Mouse (Mus musculus): ENCODE measurements around the gene Adcy2. TPM values are rescaled to one million over a fixed set of nuclear protein-coding genes. Genes with fewer than 3 reads are reported as not detected.

The Adcy2 gene
- polyA plus RNA-seq, 1 experiment from 2014 or later, result 4.5 TPM

DNA sequence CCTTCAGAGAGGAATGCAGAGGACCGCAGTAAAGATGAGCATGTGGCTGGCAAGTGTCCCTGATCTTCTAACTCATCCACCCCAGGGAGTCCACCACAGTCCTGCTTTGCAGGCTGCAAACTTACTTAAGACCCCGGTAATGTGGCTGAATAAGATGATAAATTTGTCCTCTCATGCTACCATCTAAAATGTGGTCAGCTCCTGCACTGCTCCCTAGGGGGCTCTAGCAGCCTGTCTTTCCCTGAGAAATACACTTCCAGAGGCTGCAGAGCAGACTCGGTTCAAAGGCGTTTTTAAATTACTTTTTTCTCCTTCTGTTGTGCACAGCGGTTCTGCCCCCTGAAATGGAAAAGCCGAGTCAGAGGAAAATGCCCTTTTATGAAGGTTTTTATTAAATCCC lies 398.2 kb downstream of the Adcy2 start:
- H3K36me3 ChIP-seq, result no peaks in the 10 kb centered on the region
- WGBS, result 26% methylated on average over 6 of the region's 6 CpGs
- H3K4me1 ChIP-seq, result no peaks in the 10 kb centered on the region
- no peak overlapping the region; the same call in 1 of the 2 replicates for H3K9ac ChIP-seq
- no peak overlapping the region for H3K4me2 ChIP-seq (replicated peaks)
- no peaks in the 10 kb centered on the region for H3K9me3 ChIP-seq
- ATAC-seq (ENCODE audit: insufficient number of reproducible peaks, insufficient read depth, low FRiP score, low TSS enrichment), result no peak
- H3K4me3 ChIP-seq, result no peak overlapping the region
- H3K27ac ChIP-seq, result no peak overlapping the region
- no peaks in the 10 kb centered on the region for H3K27me3 ChIP-seq

DNA sequence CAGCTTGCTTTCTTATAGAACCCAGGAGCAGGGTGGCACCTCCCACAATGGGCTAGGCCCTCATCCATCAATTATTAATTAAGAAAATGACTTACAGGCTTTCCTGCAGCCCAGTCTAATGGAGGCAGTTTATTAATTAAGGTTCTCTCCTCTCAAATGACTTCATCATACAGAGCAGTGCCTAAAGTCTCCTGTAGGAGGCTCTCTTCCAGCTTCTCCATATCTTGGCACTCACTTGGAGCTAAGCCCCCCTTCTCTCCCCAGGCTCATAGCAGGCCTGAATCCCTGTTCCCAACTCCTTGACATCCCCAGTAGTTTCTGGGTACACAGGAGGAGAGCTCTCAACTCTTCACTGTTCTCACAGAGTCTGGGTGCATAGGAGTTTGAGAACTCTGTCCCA lies 400.4 kb downstream of the Adcy2 start:
- no peaks in the 10 kb centered on the region for H3K9me3 ChIP-seq
- no peak for ATAC-seq (ENCODE audit: insufficient number of reproducible peaks, insufficient read depth, low FRiP score, low TSS enrichment)
- H3K4me3 ChIP-seq, result no peak overlapping the region
- no peak overlapping the region for H3K4me2 ChIP-seq (replicated peaks)
- H3K36me3 ChIP-seq, result no peaks in the 10 kb centered on the region
- H3K9ac ChIP-seq, result no peak overlapping the region
- H3K27me3 ChIP-seq, result no peaks in the 10 kb centered on the region
- no peaks in the 10 kb centered on the region for H3K4me1 ChIP-seq
- no peak overlapping the region for H3K27ac ChIP-seq

DNA sequence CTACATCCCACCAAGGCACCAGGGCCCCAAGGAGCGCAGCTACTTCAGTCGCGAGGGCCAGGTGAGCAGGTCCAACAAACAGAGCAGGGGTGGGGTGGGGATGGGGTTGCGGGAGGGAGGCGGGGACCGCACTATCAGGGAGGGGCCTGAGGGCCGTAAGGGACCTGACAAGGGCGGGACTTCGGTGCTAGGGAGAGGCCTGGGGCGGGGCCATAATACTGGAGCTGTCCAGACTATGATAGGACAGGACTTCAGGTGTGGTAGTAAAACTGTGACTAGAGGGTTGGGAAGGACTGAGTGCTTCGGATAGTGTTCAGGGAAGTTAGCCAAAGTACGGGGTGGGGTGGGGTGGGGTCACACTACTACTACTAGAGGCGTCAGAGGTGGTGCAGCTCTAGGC lies 401.7 kb downstream of the Adcy2 start:
- ATAC-seq (ENCODE audit: insufficient number of reproducible peaks, insufficient read depth, low FRiP score, low TSS enrichment), result 0 out of 2 replicates have a peak, but pooled peaks have one; percentile 44
- Histone ChIP-seq H3K27ac (no peak overlapping the region), H3K27me3 (no peaks in the 10 kb centered on the region), H3K4me1 (no peaks in the 10 kb centered on the region), H3K36me3 (peaks cover 3% of the 10 kb centered on the region), H3K9ac (no peak overlapping the region), H3K4me2 (replicated peaks) (peak overlapping the region; percentile 38), H3K4me3 (0 out of 2 replicates have a peak overlapping the region, but pooled peaks have one; percentile 0), H3K9me3 (no peaks in the 10 kb centered on the region)
- WGBS, result 14% methylated on average over 13 of the region's 13 CpGs

DNA sequence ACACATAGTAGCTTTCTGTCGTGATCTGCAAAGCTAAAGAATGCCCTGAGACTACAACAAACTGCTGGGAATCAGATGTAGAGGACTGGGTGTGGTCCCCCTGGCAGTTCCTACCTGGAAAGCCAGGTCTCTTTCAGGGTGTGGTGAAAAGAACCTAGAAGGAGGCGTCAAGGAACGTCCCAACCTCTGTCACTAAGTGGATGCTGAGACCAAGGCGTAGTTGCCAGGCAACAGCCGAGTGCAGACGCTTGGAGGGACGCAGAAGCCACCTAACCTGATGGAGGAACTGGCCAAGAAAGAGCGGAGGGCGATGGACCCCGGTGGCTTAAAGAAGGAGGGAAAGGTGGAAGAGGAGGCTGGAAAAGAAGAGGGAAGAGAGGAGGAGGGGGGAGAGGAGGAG lies 402.1 kb downstream of the Adcy2 start, which contains the start of gene 1700001L19Rik:
1700001L19Rik (plus strand) TSS at position 223 of the 400 bp plus-strand sequence.
- Histone ChIP-seq H3K27me3 (no peaks in the 10 kb centered on the region), H3K4me3 (0 out of 2 replicates have a peak within 1 kb of the TSS, but pooled peaks have one; percentile 0), H3K27ac (no peak within 1 kb of the TSS), H3K36me3 (peaks cover 8% of the 10 kb centered on the region), H3K4me2 (replicated peaks) (peak within 1 kb of the TSS; percentile 38), H3K4me1 (no peaks in the 10 kb centered on the region), H3K9ac (no peak within 1 kb of the TSS), H3K9me3 (no peaks in the 10 kb centered on the region)
- 10% methylated on average over 9 of the region's 10 CpGs for WGBS
- ATAC-seq (ENCODE audit: insufficient number of reproducible peaks, insufficient read depth, low FRiP score, low TSS enrichment), result no peak

DNA sequence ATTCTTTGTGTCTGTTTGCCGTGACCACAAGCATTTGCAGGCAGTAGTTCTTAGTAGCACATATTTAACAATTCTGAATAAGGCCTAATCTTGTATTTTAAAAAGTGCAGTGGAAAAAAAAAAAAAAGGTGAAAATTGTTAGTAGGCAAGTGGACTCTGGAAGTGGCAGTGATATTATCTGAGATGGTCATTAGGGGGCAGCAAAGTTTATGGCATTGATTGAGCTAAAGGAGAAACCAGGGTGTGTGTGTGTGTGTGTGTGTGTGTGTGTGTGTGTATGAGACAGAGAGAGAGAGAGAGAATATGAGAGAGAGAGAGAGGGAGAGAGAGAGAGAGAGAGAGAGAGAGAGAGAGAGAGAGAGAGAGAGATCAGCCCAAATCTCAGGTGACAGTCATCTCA lies 405.5 kb downstream of the Adcy2 start:
- Histone ChIP-seq H3K4me2 (replicated peaks) (no peak overlapping the region), H3K36me3 (peaks cover 41% of the 10 kb centered on the region), H3K4me3 (no peak overlapping the region), H3K27ac (no peak overlapping the region), H3K9me3 (no peaks in the 10 kb centered on the region), H3K27me3 (no peaks in the 10 kb centered on the region), H3K4me1 (no peaks in the 10 kb centered on the region), H3K9ac (no peak overlapping the region)
- 64% methylated on average over 1 of the region's 1 CpGs for WGBS
- no peak for ATAC-seq (ENCODE audit: insufficient number of reproducible peaks, insufficient read depth, low FRiP score, low TSS enrichment)

DNA sequence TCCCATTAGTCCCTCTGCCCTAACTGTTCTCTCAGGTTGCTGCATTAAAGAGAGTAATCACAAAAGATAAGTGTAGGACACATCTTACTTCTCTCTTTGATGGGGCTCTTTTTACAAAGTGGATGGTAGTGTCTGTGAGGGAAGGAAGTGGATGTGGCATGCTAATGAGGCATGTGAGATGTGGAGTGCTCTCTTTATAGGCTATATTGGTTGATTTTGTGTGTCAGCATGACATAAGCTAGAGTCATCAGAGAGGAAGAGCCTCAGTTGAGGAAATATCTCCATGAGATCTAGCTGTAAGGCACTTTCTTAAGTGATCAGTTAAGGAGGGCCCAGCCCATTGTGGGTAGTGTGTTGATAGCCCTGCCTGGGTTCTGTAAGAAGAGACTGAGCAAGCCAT lies 411.0 kb downstream of the Adcy2 start:
- Histone ChIP-seq H3K27me3 (no peaks in the 10 kb centered on the region), H3K36me3 (peaks cover 90% of the 10 kb centered on the region), H3K9me3 (no peaks in the 10 kb centered on the region), H3K9ac (no peak overlapping the region), H3K27ac (no peak overlapping the region), H3K4me3 (no peak overlapping the region), H3K4me2 (replicated peaks) (no peak overlapping the region), H3K4me1 (no peaks in the 10 kb centered on the region)
- no peak for ATAC-seq (ENCODE audit: insufficient number of reproducible peaks, insufficient read depth, low FRiP score, low TSS enrichment)

DNA sequence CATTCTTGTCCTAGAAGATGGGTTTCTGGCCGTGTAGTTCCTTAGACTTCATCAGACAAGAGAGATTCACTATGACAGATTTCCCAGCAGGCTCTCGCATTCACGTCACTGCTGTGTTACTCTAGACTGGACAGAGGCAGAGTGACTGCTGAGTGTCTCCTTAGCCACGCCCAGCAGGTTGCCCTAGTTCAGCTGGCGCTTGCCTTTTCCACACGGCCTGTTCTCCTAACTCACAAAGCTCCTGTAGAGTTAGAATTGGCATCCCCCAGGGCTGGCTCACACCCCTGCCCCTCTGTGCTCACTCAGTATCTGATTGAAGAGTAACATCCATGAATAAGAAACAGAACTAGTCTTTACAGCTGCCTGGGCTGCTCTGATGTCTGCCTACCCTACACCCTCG lies 413.9 kb downstream of the Adcy2 start:
- H3K4me3 ChIP-seq, result no peak overlapping the region
- WGBS, result 83% methylated on average over 7 of the region's 7 CpGs

DNA sequence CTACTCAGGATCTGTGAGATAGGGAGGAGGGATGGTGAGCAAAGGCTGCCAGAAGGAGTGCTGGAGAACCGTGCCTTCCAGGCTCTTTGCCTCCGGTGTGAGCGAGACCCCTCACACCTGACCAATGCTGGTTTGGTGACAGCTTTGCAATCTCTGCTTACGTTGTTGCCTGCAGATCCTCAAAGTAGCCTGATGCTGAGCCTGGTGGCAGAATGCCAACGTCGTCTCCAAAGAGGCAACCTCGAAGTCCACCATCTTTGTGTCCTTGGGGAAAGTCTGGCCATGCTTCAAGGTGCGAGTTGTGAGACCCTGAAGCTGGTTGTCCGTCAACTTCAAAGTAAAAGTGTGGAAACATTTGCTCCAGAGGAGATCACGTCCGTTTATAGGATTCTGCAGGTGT lies 415.4 kb downstream of the Adcy2 start:
- peaks cover 5% of the 10 kb centered on the region; the same call in 1 of the 2 replicates for H3K4me1 ChIP-seq
- peaks cover 53% of the 10 kb centered on the region for H3K36me3 ChIP-seq
- ATAC-seq (ENCODE audit: insufficient number of reproducible peaks, insufficient read depth, low FRiP score, low TSS enrichment), result no peak
- no peaks in the 10 kb centered on the region for H3K27me3 ChIP-seq
- no peak overlapping the region for H3K27ac ChIP-seq
- H3K9me3 ChIP-seq, result no peaks in the 10 kb centered on the region
- H3K4me3 ChIP-seq, result no peak overlapping the region
- H3K9ac ChIP-seq, result no peak overlapping the region
- no peak overlapping the region for H3K4me2 ChIP-seq (replicated peaks)
- WGBS, result 91% methylated on average over 11 of the region's 11 CpGs

More for the DNA sequence above, 413.9 kb downstream of the Adcy2 start:
- no peak overlapping the region for H3K4me2 ChIP-seq (replicated peaks)
- peaks cover 5% of the 10 kb centered on the region; the same call in 1 of the 2 replicates for H3K4me1 ChIP-seq
- H3K9me3 ChIP-seq, result no peaks in the 10 kb centered on the region
- H3K27ac ChIP-seq, result no peak overlapping the region
- no peak for ATAC-seq (ENCODE audit: insufficient number of reproducible peaks, insufficient read depth, low FRiP score, low TSS enrichment)
- no peaks in the 10 kb centered on the region for H3K27me3 ChIP-seq
- no peak overlapping the region for H3K9ac ChIP-seq
- H3K36me3 ChIP-seq, result peaks cover 65% of the 10 kb centered on the region

DNA sequence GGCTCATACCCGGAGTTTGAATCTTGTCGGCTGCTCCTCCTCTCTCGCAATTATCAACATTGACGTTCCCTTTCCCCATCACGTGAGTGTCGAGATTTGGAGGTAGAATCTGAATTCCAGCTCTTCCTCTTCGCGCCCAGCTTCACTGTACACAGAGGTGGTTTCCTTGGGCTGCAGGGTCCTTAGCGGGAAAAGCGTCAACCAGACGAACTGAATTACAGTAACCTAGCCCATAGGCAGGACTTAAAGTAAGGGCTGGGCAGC lies 416.9 kb downstream of the Adcy2 start:
- H3K4me3 ChIP-seq, result peak overlapping the region; percentile 61
- H3K27ac ChIP-seq, result peak overlapping the region; percentile 78
- peaks cover 43% of the 10 kb centered on the region for H3K36me3 ChIP-seq
- peak overlapping the region; percentile 83 for H3K4me2 ChIP-seq (replicated peaks)
- H3K4me1 ChIP-seq, result peaks cover 5% of the 10 kb centered on the region; the same call in 1 of the 2 replicates
- H3K27me3 ChIP-seq, result no peaks in the 10 kb centered on the region
- WGBS, result 0% methylated on average over 11 of the region's 11 CpGs
- H3K9ac ChIP-seq, result peak overlapping the region; percentile 63
- no peaks in the 10 kb centered on the region for H3K9me3 ChIP-seq
- ATAC-seq (ENCODE audit: insufficient number of reproducible peaks, insufficient read depth, low FRiP score, low TSS enrichment), result 0 out of 2 replicates have a peak, but pooled peaks have one; percentile 2

DNA sequence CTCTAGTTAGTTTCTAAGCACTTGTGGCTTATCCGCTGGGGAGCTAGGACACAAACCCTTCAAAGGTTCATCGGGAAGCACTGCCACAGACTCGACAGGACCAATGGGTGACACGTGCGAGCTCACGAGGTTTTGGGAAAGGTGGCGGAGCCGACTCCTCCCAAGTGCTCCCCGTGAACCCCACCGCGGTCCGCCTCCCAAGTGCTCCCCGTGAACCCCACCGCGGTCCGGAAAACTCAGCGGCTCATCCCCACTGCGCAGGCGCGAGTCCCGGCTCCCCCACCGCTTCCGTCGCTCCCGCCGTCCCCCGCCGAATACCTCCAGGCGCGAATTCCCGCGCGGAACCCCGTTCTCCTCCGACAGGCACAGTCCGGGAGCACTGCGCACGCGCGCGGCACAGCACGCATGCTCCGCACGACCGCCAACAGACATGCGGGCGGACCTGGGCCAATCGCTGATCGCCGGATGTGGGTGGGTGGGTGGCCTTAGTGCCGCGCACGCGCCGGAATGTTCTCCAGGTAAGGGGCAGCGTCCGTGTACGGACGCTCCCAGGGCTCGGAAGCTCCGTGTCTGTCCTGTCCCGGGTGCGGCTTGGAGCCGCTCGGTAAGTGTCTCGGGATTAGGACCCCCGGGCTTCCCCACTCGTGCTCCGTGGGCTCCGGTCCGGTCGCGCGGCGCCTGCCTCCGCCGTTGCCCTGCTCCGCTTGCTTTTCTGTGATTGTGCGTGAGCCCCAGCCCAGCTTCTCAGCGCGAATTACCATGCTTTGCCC lies 417.4 kb downstream of the Adcy2 start, which contains the start of the genes Mtrr and Fastkd3:
Mtrr (minus strand) TSS at position 403 of the 770 bp plus-strand sequence.
Fastkd3 (plus strand) TSS at position 488 of the 770 bp plus-strand sequence.
- H3K9me3 ChIP-seq, result no peaks in the 10 kb centered on the region
- H3K36me3 ChIP-seq, result peaks cover 43% of the 10 kb centered on the region
- peak within 1 kb of the TSS; percentile 63 for H3K9ac ChIP-seq
- H3K27me3 ChIP-seq, result no peaks in the 10 kb centered on the region
- H3K27ac ChIP-seq, result peak within 1 kb of the TSS; percentile 78
- peak within 1 kb of the TSS; percentile 83 for H3K4me2 ChIP-seq (replicated peaks)
- peaks cover 5% of the 10 kb centered on the region; the same call in 1 of the 2 replicates for H3K4me1 ChIP-seq
- peak within 1 kb of the TSS; percentile 61 for H3K4me3 ChIP-seq
- WGBS, result under 1% methylated on average over 81 of the region's 81 CpGs
- peak; percentile 99 for ATAC-seq (ENCODE audit: insufficient number of reproducible peaks, insufficient read depth, low FRiP score, low TSS enrichment)

DNA sequence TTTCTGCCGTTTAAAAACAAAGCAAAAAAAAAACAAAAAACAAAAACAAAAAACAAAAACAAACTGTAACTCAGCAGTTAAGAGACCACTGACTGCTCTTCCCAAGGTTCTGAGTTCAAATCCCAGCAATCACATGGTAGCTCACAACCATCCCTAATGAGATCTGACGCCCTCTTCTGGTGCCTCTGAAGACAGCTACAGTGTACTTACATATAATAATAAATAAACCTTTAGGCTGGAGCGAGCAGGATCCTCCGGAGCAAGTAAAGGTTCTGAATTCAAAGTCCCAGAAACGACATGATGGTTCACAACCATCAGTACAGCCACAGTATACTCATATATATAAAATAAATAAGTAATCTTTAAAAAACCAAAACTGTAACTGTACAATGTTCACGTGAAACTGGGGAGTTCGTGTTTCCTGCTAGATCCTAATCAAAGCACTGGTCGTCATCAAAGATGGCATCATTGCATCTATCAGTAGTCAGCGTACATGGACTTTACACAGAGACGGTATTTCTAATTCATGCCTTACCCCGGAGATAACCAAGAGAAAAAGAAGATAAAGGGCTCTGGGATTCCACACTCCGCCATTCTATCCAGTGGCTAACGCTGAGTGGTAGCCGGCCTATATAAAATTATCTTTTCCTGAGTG lies 418.1 kb downstream of the Adcy2 start:
- Histone ChIP-seq H3K27ac (peak overlapping the region; percentile 78), H3K27me3 (no peaks in the 10 kb centered on the region), H3K36me3 (peaks cover 45% of the 10 kb centered on the region), H3K9ac (peak overlapping the region; percentile 63), H3K4me1 (peaks cover 5% of the 10 kb centered on the region; the same call in 1 of the 2 replicates), H3K4me2 (replicated peaks) (peak overlapping the region; percentile 83), H3K9me3 (no peaks in the 10 kb centered on the region), H3K4me3 (peak overlapping the region; percentile 61)
- no peak for ATAC-seq (ENCODE audit: insufficient number of reproducible peaks, insufficient read depth, low FRiP score, low TSS enrichment)
- 25% methylated on average over 14 of the region's 14 CpGs for WGBS

DNA sequence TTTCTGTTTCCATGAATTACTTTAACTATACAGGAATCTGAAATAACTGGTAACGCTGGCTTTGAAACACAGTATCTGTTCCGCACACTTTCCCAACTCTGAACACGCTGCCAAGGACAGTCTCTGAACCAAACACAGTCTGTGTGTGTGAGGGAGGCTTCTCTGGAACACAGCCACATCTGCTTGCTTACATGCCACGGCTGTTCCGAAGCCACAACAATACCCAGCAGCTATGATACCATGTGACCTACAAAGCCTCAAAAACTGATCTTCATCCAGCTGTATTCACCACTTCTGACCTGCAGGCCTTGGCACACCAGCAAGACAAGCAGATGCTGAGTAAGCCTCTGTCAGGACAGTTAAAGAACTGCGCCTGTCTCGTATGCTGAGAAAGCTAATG lies 421.4 kb downstream of the Adcy2 start:
- Histone ChIP-seq H3K4me1 (peaks cover 3% of the 10 kb centered on the region; the same call in 1 of the 2 replicates), H3K4me2 (replicated peaks) (no peak overlapping the region), H3K4me3 (no peak overlapping the region), H3K27me3 (no peaks in the 10 kb centered on the region), H3K9ac (no peak overlapping the region), H3K36me3 (peaks cover 23% of the 10 kb centered on the region), H3K27ac (no peak overlapping the region), H3K9me3 (no peaks in the 10 kb centered on the region)
- ATAC-seq (ENCODE audit: insufficient number of reproducible peaks, insufficient read depth, low FRiP score, low TSS enrichment), result no peak
- 92% methylated on average over 7 of the region's 7 CpGs for WGBS
